Mouse (Mus musculus) hindbrain, embryonic 11.5 days (tissue): ENCODE data around the gene Prkar1b. TPM values are rescaled to one million over a fixed set of nuclear protein-coding genes. Genes with fewer than 3 reads are reported as not detected.
A peak's percentile ranks its signal among the peaks of the same experiment; 100 is the strongest.

ENCODE experiments used
- ATAC-seq: fragments of 200-750 bp; cut with Nextera tagmentation; 2 replicates; pipeline ENCODE4 v1.8.0; 2017; ENCODE audit warnings: mild to moderate bottlenecking, moderate TSS enrichment, moderate library complexity; ENCODE audit not compliant: low FRiP score
- DNase-seq: peaks from one replicate; pipeline ENCODE4 v3.0.0-alpha.2; 2015; ENCODE audit warnings: low spot score
- H3K27ac ChIP-seq: fragments of 300-500 bp; sonication (generic); 2 replicates; pipeline ENCODE4 v1.5.1; 2014; ENCODE audit warnings: mild to moderate bottlenecking, low read depth, low read length
- H3K27me3 ChIP-seq: fragments of 300-500 bp; sonication (generic); 2 replicates; pipeline ENCODE4 v1.6.1; 2014; ENCODE audit warnings: mild to moderate bottlenecking, low read length, moderate library complexity, mixed read lengths; ENCODE audit not compliant: control insufficient read depth, insufficient read depth
- H3K36me3 ChIP-seq: fragments of 300-500 bp; sonication (generic); 2 replicates; pipeline ENCODE4 v1.6.1; 2014; ENCODE audit warnings: mild to moderate bottlenecking, low read length, moderate library complexity, mixed read lengths; ENCODE audit not compliant: control insufficient read depth, insufficient read depth
- H3K4me1 ChIP-seq: fragments of 300-500 bp; sonication (generic); replicated peaks from 2 replicates; pipeline ENCODE4 v1.6.1; 2014; ENCODE audit warnings: low read length, mixed read lengths; ENCODE audit not compliant: control insufficient read depth, insufficient read depth
- H3K4me2 ChIP-seq: fragments of 300-500 bp; sonication (generic); replicated peaks from 2 replicates; pipeline ENCODE4 v1.6.1; 2014; ENCODE audit warnings: mild to moderate bottlenecking, low read depth, low read length
- H3K4me3 ChIP-seq: fragments of 300-500 bp; sonication (generic); 2 replicates; pipeline ENCODE4 v1.5.1; 2014; ENCODE audit warnings: low read depth, low read length
- H3K9ac ChIP-seq: fragments of 300-500 bp; sonication (generic); 2 replicates; pipeline ENCODE4 v1.6.1; 2014; ENCODE audit warnings: low read depth, low read length
- H3K9me3 ChIP-seq: fragments of 300-500 bp; sonication (generic); 2 replicates; pipeline ENCODE4 v1.6.1; 2016; ENCODE audit warnings: low read length; ENCODE audit not compliant: control insufficient read depth
- WGBS: fragments of 180-500 bp; shearing (Covaris S2); extraction: QIAGEN DNeasy Blood & Tissue Kit; methylation state at CpG from one replicate; pipeline ENCODE4 v1.1.7; 2014; 5-methylcytosine and 5-hydroxymethylcytosine counted together
- polyA plus RNA-seq: library from polyadenylated mRNA; unstranded; fragments of >200 nt; fragmentation: Nextera tagmentation; extraction: Ambion mirVana; gene quantifications from 2 replicates; pipeline ENCODE4 v1.2.1, GENCODE M21; 2014

The Prkar1b gene
- polyA plus RNA-seq = 19.9 and 26.4 TPM in 2 replicates

DNA sequence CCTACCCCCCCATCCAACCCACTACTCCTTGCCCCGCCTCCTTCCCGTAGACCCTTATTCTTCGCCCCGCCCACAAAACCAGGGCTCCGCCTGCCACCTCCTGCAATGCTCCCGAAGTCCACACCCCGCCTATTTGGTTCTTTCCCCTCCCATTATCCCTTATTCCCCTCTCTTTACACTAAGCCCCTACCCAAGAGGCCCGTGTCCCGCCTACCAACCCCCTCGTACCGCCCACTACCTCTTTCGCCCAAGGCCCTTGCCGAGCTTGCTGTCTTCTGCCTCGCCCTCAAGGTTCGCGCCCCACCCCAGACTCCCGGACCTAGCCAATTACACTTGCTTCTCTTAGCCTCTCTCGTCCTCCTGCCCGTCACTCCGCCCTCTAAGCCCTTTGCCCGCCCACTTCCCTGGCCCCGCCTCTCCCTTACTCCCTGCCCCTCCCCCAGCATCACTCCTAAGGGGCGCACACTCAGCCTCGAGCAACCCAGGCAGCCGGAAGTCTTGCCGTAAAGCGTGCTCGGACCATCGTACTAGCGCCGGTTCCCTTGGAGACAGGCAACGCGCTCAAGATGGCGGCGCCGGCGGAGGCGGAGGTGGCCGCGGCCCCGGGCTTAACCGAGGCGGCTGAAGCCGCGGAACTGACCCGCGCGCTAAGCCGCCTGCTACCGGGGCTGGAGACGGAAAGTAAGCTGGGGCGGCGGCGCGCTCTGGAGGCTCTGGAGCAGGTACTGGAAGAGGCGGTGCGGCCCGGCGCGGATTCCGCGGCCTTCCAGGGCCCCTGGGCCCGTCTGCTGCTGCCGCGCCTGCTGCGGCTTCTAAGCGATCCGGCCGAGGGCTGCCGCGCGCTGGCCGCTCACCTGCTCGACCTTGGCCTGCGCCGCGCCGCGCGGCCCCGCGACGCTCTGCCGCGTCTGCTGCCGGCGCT lies at the start of gene Prkar1b, which contains the start of gene Dnaaf5:
Gene Prkar1b (minus strand): TSS at position 321 of the 922 bp plus-strand sequence.
Gene Dnaaf5 (plus strand): TSS at position 543 of the 922 bp plus-strand sequence.
- peak within 1 kb of the TSS; percentile 75 for H3K9ac ChIP-seq
- under 1% methylated on average over 77 of the region's 87 CpGs for WGBS

DNA sequence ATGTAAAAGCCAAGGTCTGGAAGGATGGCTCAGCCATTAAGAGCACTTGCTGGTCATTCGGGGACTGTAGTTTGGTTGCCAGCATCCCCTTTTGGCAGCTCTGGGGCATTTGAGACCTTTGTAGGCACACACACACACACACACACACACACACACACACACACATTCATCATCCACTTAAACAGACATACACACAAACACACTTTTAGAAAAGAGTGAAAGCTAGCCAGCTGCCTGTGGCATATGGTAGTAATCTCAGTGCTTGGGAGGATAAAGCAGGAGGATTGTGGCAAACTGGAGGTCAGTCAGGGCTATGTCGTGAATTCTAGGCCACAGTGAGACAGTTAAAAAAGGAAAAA lies 49.8 kb upstream of the Prkar1b start:
- peak overlapping the region; percentile 69 for H3K9ac ChIP-seq
- H3K4me3 ChIP-seq = peak overlapping the region; percentile 96; the same call in 1 of the 2 replicates
- H3K4me1 ChIP-seq = peaks cover 8% of the 10 kb centered on the region
- no peaks in the 10 kb centered on the region for H3K27me3 ChIP-seq
- ATAC-seq (no peak), DNase-seq (peak; percentile 13)
- H3K36me3 ChIP-seq = no peaks in the 10 kb centered on the region
- 36% methylated on average over 2 of the region's 2 CpGs for WGBS
- peak overlapping the region; percentile 58; the same call in 1 of the 2 replicates for H3K27ac ChIP-seq
- peak overlapping the region; percentile 79 for H3K4me2 ChIP-seq
- H3K9me3 ChIP-seq = no peaks in the 10 kb centered on the region

More for the DNA sequence above, at the start of gene Prkar1b, which contains the start of gene Dnaaf5:
- Histone ChIP-seq H3K9me3 (no peaks in the 10 kb centered on the region), H3K27me3 (no peaks in the 10 kb centered on the region), H3K4me1 (peaks cover 3% of the 10 kb centered on the region; the same call in 1 of the 2 replicates), H3K4me2 (peak within 1 kb of the TSS; percentile 96), H3K4me3 (peak within 1 kb of the TSS; percentile 89), H3K27ac (peak within 1 kb of the TSS; percentile 34; the same call in 1 of the 2 replicates), H3K36me3 (peaks cover 3% of the 10 kb centered on the region; the same call in 1 of the 2 replicates)
- peak; percentile 98 for ATAC-seq
- DNase-seq = peak; percentile 99

DNA sequence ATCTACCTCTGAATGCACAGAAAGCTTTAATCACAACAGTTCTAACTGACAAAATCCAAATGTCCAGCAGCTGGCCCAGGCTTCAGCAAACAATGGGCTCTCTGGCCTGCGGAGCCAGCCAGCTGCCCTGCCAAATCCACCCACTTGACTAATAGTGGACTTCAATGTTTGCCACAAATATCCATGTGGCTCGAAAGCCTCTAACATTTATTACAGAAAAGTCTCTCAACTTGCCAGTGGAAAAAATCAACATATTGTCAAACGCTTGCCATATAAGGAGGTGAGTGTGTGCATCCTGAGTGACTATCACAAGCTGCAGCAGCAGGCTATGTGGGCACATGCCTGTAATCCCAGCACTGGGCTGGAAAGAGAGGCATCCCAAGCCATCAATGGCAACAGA lies 49.0 kb upstream of the Prkar1b start:
- H3K27me3 ChIP-seq = no peaks in the 10 kb centered on the region
- ATAC-seq (no peak), DNase-seq (no peak)
- H3K4me2 ChIP-seq = no peak overlapping the region
- 81% methylated on average over 3 of the region's 3 CpGs for WGBS
- no peak overlapping the region for H3K4me3 ChIP-seq
- no peak overlapping the region for H3K9ac ChIP-seq
- H3K9me3 ChIP-seq = no peaks in the 10 kb centered on the region
- no peaks in the 10 kb centered on the region for H3K36me3 ChIP-seq
- no peak overlapping the region for H3K27ac ChIP-seq
- peaks cover 8% of the 10 kb centered on the region for H3K4me1 ChIP-seq

DNA sequence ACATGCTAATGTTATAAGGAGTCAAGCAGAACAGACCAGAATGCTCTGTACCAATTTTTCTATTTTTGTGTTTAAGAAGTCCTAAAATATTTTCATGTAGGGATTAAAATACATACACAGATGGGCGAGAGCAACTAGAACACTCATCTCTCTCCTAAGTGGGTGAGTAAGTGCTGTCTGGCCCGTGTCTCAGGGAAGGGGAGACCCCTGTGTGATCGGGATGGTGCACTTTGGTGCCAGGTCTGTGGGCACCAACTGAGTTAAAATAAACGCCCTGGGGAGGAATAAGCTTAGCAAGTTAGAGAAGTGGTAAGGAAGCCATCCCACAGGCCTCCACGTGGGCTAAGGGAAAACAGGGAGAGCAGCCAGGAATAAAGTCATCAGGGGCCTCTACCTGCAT lies 41.2 kb upstream of the Prkar1b start:
- H3K36me3 ChIP-seq = no peaks in the 10 kb centered on the region
- H3K4me3 ChIP-seq = no peak overlapping the region
- no peaks in the 10 kb centered on the region for H3K9me3 ChIP-seq
- DNase-seq = no peak
- WGBS = 86% methylated on average over 5 of the region's 5 CpGs
- no peaks in the 10 kb centered on the region for H3K4me1 ChIP-seq
- no peak overlapping the region for H3K27ac ChIP-seq
- H3K4me2 ChIP-seq = no peak overlapping the region
- ATAC-seq = no peak
- no peaks in the 10 kb centered on the region for H3K27me3 ChIP-seq
- no peak overlapping the region for H3K9ac ChIP-seq

GRCm38 (mm10) chr5:139189726-139190125 lies 39.9 kb upstream of the Prkar1b start:
- Histone ChIP-seq H3K9me3 (no peaks in the 10 kb centered on the region), H3K36me3 (no peaks in the 10 kb centered on the region), H3K9ac (no peak overlapping the region), H3K4me2 (no peak overlapping the region), H3K27ac (no peak overlapping the region), H3K4me3 (no peak overlapping the region), H3K4me1 (no peaks in the 10 kb centered on the region), H3K27me3 (no peaks in the 10 kb centered on the region)
- ATAC-seq = no peak
- WGBS = 94% methylated on average over 5 of the region's 5 CpGs
- no peak for DNase-seq

- ATAC-seq = no peak
- H3K4me3 ChIP-seq = no peak overlapping the region
- WGBS = 96% methylated on average over 4 of the region's 4 CpGs
- no peak overlapping the region for H3K27ac ChIP-seq
- no peak overlapping the region for H3K9ac ChIP-seq
- H3K9me3 ChIP-seq = no peaks in the 10 kb centered on the region
- H3K4me2 ChIP-seq = no peak overlapping the region
- H3K4me1 ChIP-seq = no peaks in the 10 kb centered on the region
- no peak for DNase-seq
- H3K36me3 ChIP-seq = peaks cover 4% of the 10 kb centered on the region; the same call in 1 of the 2 replicates
- no peaks in the 10 kb centered on the region for H3K27me3 ChIP-seq
Measured at GRCm38 (mm10) chr5:139184897-139185296, 35.1 kb upstream of the Prkar1b start.

GRCm38 (mm10) chr5:139183601-139184000 lies 33.8 kb upstream of the Prkar1b start:
- no peaks in the 10 kb centered on the region for H3K4me1 ChIP-seq
- no peak overlapping the region for H3K9ac ChIP-seq
- peaks cover 4% of the 10 kb centered on the region; the same call in 1 of the 2 replicates for H3K36me3 ChIP-seq
- 94% methylated on average over 9 of the region's 9 CpGs for whole genome bisulfite sequencing
- ATAC-seq (no peak), DNase-seq (no peak)
- no peak overlapping the region for H3K4me3 ChIP-seq
- H3K27ac ChIP-seq = no peak overlapping the region
- H3K4me2 ChIP-seq = no peak overlapping the region
- H3K27me3 ChIP-seq = no peaks in the 10 kb centered on the region
- H3K9me3 ChIP-seq = no peaks in the 10 kb centered on the region

DNA sequence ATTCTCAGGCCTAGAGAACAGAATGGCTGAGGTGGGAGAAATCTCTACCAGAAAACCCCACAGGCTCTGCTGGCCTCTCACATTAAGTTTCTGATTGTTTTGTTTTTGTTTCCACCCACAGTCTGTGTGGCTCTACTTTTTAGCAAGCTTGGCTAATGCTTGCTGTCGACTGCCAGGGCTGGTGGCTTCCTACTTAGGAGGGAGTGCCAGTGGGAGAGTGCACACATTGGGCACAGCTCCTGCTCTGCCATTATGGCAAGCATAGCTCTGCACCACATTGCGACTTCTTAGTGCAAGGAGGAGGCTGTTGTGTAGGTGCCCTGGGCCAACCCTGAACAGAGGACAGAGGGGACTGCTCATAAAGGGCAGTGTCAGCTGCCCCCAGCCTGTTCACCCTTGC lies 33.3 kb upstream of the Prkar1b start:
- ATAC-seq (no peak), DNase-seq (no peak)
- Histone ChIP-seq H3K4me3 (no peak overlapping the region), H3K4me1 (no peaks in the 10 kb centered on the region), H3K9me3 (no peaks in the 10 kb centered on the region), H3K27ac (no peak overlapping the region), H3K4me2 (no peak overlapping the region), H3K9ac (no peak overlapping the region), H3K36me3 (peaks cover 4% of the 10 kb centered on the region; the same call in 1 of the 2 replicates), H3K27me3 (no peaks in the 10 kb centered on the region)
- 93% methylated on average over 2 of the region's 2 CpGs for WGBS
